Comparison of ENCODE assay signal across 8 mouse cellular contexts in the genomic region with DNA sequence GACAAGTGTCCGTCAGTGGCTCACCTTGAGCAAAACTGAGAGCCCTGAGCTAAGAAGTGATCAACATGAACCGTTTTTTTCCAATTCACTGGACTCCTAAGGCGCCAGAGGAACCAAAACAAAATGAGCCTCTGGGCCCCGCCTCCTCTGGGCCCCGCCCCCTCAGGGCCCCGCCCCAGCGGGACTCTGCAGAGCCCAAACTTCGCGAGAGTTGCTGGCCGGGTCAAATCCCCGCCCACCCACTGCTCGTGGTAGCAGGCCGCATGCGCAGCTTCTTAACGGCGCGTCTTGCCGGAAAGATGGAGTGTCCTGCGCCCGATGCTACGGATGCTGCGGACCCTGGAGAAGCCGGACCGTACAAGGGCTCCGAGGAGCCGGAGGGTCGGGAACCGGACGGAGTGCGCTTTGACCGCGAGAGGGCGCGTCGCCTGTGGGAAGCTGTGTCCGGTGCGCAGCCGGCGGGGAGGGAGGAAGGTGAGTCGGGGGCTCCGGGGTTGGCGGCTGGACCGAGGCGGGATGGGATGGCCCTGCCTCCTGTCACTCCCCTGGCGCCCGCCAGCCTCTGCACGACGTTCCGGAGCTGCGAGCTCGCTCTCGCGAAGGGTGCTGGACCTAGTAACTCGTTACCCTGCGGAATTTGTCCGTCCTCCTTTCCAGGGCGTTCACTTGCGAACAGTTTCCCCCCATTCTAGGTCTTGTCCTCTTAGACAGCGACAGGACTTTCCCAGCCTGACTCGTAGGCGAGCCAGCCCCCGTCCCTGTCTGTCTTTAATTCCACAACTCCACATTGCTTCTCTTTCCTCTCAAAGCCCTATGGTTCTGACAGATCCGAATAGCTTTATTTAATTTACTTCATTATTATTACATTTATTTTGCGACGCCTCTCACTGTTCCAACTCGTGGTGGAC. TPM values are rescaled to one million over a fixed set of nuclear protein-coding genes. Genes with fewer than 3 reads are reported as not detected.
A peak's percentile ranks its signal among the peaks of the same experiment; 100 is the strongest.
DNase-seq lines count a peak whose midpoint lies in the region; ATAC-seq lines count a peak whose summit lies in the region.

TSS of gene Zfp346 (plus strand) at position 267 of the 908 bp plus-strand sequence.

- no peaks in the 10 kb centered on the region for H3K9me3 ChIP-seq in heart, embryonic 14.5 days (ENCODE audit: control insufficient read depth, low read length)
- H3K9me3 ChIP-seq in liver, embryonic 13.5 days (replicated peaks) = no peaks in the 10 kb centered on the region
- no peaks in the 10 kb centered on the region for H3K9me3 ChIP-seq in stomach, embryonic 16.5 days (replicated peaks; ENCODE audit: control insufficient read depth, low read length)

- H3K36me3 ChIP-seq in heart, embryonic 14.5 days (ENCODE audit: control insufficient read depth, insufficient read depth, low read length) = peaks cover 20% of the 10 kb centered on the region
- peaks cover 24% of the 10 kb centered on the region for H3K36me3 ChIP-seq in liver, embryonic 13.5 days
- no peaks in the 10 kb centered on the region for H3K36me3 ChIP-seq in stomach, embryonic 16.5 days (ENCODE audit: control insufficient read depth, insufficient read depth, low read length)

- peak within 1 kb of the TSS; percentile 81 to 91 for H3K27ac ChIP-seq in heart, embryonic 14.5 days (replicated peaks in 1 of 2; ENCODE audit: control insufficient read depth in 1 of 2, insufficient read depth in 1 of 2, low read depth in 2 of 2, low read length in 2 of 2)
- peak within 1 kb of the TSS; percentile 89 for H3K27ac ChIP-seq in liver, embryonic 13.5 days
- peak within 1 kb of the TSS; percentile 75 for H3K27ac ChIP-seq in stomach, embryonic 16.5 days (ENCODE audit: low read length)

- under 1% methylated on average over 66 of the region's 66 CpGs for WGBS in heart, embryonic 14.5 days
- WGBS in liver, embryonic 13.5 days (ENCODE audit: insufficient replicate concordance) = under 1% methylated on average over 66 of the region's 66 CpGs
- under 1% methylated on average over 66 of the region's 66 CpGs for WGBS in stomach, embryonic 16.5 days

- H3K9ac ChIP-seq in heart, embryonic 14.5 days (ENCODE audit: low read length) = peak within 1 kb of the TSS; percentile 75
- H3K9ac ChIP-seq in liver, embryonic 13.5 days = peak within 1 kb of the TSS; percentile 86
- H3K9ac ChIP-seq in stomach, embryonic 16.5 days (ENCODE audit: low read length) = peak within 1 kb of the TSS; percentile 82

- peak within 1 kb of the TSS; percentile 80 for H3K4me2 ChIP-seq in heart, embryonic 14.5 days (ENCODE audit: low read length)
- H3K4me2 ChIP-seq in liver, embryonic 13.5 days = peak within 1 kb of the TSS; percentile 93
- H3K4me2 ChIP-seq in stomach, embryonic 16.5 days (ENCODE audit: low read depth, low read length) = peak within 1 kb of the TSS; percentile 73

- H3K4me1 ChIP-seq in heart, embryonic 14.5 days (ENCODE audit: control insufficient read depth in 2 of 2, insufficient read depth in 2 of 2, low read length in 2 of 2) = peaks cover 10 to 18% of the 10 kb centered on the region in 2 experiments
- H3K4me1 ChIP-seq in liver, embryonic 13.5 days (replicated peaks) = peaks cover 41% of the 10 kb centered on the region
- H3K4me1 ChIP-seq in stomach, embryonic 16.5 days (ENCODE audit: control insufficient read depth, insufficient read depth, low read length) = peaks cover 6% of the 10 kb centered on the region

- peak; percentile 92 for ATAC-seq in CD4-positive, CD25-positive, alpha-beta regulatory T cell, adult 4 months
- ATAC-seq in heart, embryonic 14.5 days (ENCODE audit: insufficient number of reproducible peaks, insufficient read depth, low FRiP score, low read depth) = peak; percentile 92
- peak; percentile 90 for ATAC-seq in liver, embryonic 13.5 days (ENCODE audit: low read depth)
- peak; percentile 96 for ATAC-seq in stomach, embryonic 16.5 days (ENCODE audit: insufficient read depth, low FRiP score)

- DNase-seq in c-Kit-negative CD71-positive TER-119-positive erythroid progenitor cells, embryonic 14.5 days (ENCODE audit: low read depth, low spot score) = peak; percentile 93
- DNase-seq in fibroblast of lung, adult 2 months (ENCODE audit: low read depth) = peak; percentile 87
- peak; percentile 99 for DNase-seq in kidney, postnatal 14 days
- peak; percentile 95 for DNase-seq in liver, embryonic 13.5 days
- peak; percentile 96 for DNase-seq in neural tube, embryonic 10.5 days (ENCODE audit: extremely low spot score, low spot score)

- H3K4me3 ChIP-seq in heart, embryonic 14.5 days (ENCODE audit: control insufficient read depth in 1 of 2, insufficient read depth in 1 of 2, low read depth in 1 of 2, low read length in 2 of 2) = peak within 1 kb of the TSS; percentile 66 to 99
- H3K4me3 ChIP-seq in liver, embryonic 13.5 days (replicated peaks) = peak within 1 kb of the TSS; percentile 95
- H3K4me3 ChIP-seq in stomach, embryonic 16.5 days (replicated peaks; ENCODE audit: low read length) = peak within 1 kb of the TSS; percentile 75

- no peaks in the 10 kb centered on the region for H3K27me3 ChIP-seq in heart, embryonic 14.5 days (ENCODE audit: control insufficient read depth, insufficient read depth, low read length)
- no peaks in the 10 kb centered on the region for H3K27me3 ChIP-seq in liver, embryonic 13.5 days
- no peaks in the 10 kb centered on the region for H3K27me3 ChIP-seq in stomach, embryonic 16.5 days (ENCODE audit: control insufficient read depth, insufficient read depth, low read length)

RNA-seq across cellular contexts. Expression of gene Zfp346, which starts in this region (rescaled TPM):
- 10 to 100 TPM; 16.3 to 20.1 TPM for polyA plus RNA-seq in CD4-positive, CD25-positive, alpha-beta regulatory T cell, adult 4 months (2017; shearing (Covaris generic))
- 22.3 and 22.8 TPM in 2 replicates for polyA plus RNA-seq in heart, embryonic 14.5 days (2014; fragmentation: Nextera tagmentation; extraction: Ambion mirVana)
- polyA plus RNA-seq in liver, embryonic 13.5 days (2015; fragmentation: Nextera tagmentation; extraction: Ambion mirVana) = 7.5 and 9.2 TPM in 2 replicates
- 14.1 and 15.6 TPM in 2 replicates for polyA plus RNA-seq in stomach, embryonic 16.5 days (2015; fragmentation: Nextera tagmentation; extraction: Ambion mirVana)

Comparison
In these comparisons a context has a peak if more than half of its experiments do, and no peak if none do; other contexts are left out.
1. Peak in every context shown above with its lines: DNase-seq, ATAC-seq, H3K4me3 ChIP-seq and H3K27ac ChIP-seq.